Mouse (Mus musculus) brain, embryonic 18.5 days (tissue): ENCODE measurements around the gene Atp5g1.
"Not testable (repeated sequence)": the region's sequence is repeated elsewhere in the genome, so short reads cannot be mapped to it uniquely, and the experiment has no call there.

Experiments
- DNase-seq: peaks from one replicate; pipeline ENCODE4 v3.0.0-alpha.2; 2012; ENCODE audit warnings: low read depth, low spot score

Atp5g1 gene

GRCm38 (mm10) chr11:96075509-96076220, at the start of gene Atp5g1:
Gene Atp5g1, minus strand, starts transcription at chr11:96075670.
- peak; percentile 100 for DNase-seq

GRCm38 (mm10) chr11:96124052-96124914, 48.8 kb upstream of the Atp5g1 start:
- no peak for DNase-seq

- not testable (repeated sequence) for DNase-seq
Measured at GRCm38 (mm10) chr11:96122806-96123205, 47.3 kb upstream of the Atp5g1 start.

- no peak for DNase-seq
Measured at GRCm38 (mm10) chr11:96119401-96119800, 43.9 kb upstream of the Atp5g1 start.

- not testable (repeated sequence) for DNase-seq
Measured at GRCm38 (mm10) chr11:96116925-96117324, 41.5 kb upstream of the Atp5g1 start.

GRCm38 (mm10) chr11:96116116-96116515, 40.6 kb upstream of the Atp5g1 start:
- no peak for DNase-seq

- no peak for DNase-seq
Measured at GRCm38 (mm10) chr11:96115416-96115815, 39.9 kb upstream of the Atp5g1 start.

GRCm38 (mm10) chr11:96114077-96114476, 38.6 kb upstream of the Atp5g1 start:
- no peak for DNase-seq

GRCm38 (mm10) chr11:96111751-96112150, 36.3 kb upstream of the Atp5g1 start, which contains the start of gene Calcoco2:
Gene Calcoco2, minus strand, starts transcription at chr11:96111964.
- no peak for DNase-seq

GRCm38 (mm10) chr11:96110950-96111349, 35.5 kb upstream of the Atp5g1 start:
- not testable (repeated sequence) for DNase-seq

GRCm38 (mm10) chr11:96108376-96108775, 32.9 kb upstream of the Atp5g1 start:
- DNase-seq: no peak

GRCm38 (mm10) chr11:96093361-96093760, 17.9 kb upstream of the Atp5g1 start:
- DNase-seq: no peak

- no peak for DNase-seq
Measured at GRCm38 (mm10) chr11:96092674-96093291, 17.3 kb upstream of the Atp5g1 start.

- no peak for DNase-seq
Measured at GRCm38 (mm10) chr11:96091073-96091472, 15.6 kb upstream of the Atp5g1 start.

GRCm38 (mm10) chr11:96087981-96088380, 12.5 kb upstream of the Atp5g1 start:
- no peak for DNase-seq

- DNase-seq: no peak
Measured at GRCm38 (mm10) chr11:96082682-96083081, 7.2 kb upstream of the Atp5g1 start.

GRCm38 (mm10) chr11:96080736-96081135, 5.3 kb upstream of the Atp5g1 start:
- no peak for DNase-seq

GRCm38 (mm10) chr11:96076221-96077105, 993 bp upstream of the Atp5g1 start:
- no peak for DNase-seq

GRCm38 (mm10) chr11:96075177-96075508, 327 bp downstream of the Atp5g1 start:
- no peak for DNase-seq

- DNase-seq: no peak
Measured at GRCm38 (mm10) chr11:96074351-96075176, 906 bp downstream of the Atp5g1 start.
